Mouse (Mus musculus) bone marrow, adult 2 months (tissue): ENCODE measurements at regions not wholly inside any gene's neighbourhood (a gene's known extent, or its start where the extent isn't known, plus 50 kb on each side); places are given as distances from the start of the nearest gene placed in this dataset.

Experiments
- H3K27ac ChIP-seq: fragments of 200-500 bp; 2 replicates; pipeline ENCODE4 v1.5.1; 2012; ENCODE audit warnings: low read depth, mild to moderate bottlenecking, control low read depth, inconsistent platforms, low read length; ENCODE audit not compliant: control insufficient read depth, poor library complexity, insufficient read depth
- H3K4me1 ChIP-seq: fragments of 200-500 bp; 2 replicates; pipeline ENCODE4 v1.6.1; 2011; ENCODE audit warnings: low read length; ENCODE audit not compliant: control insufficient read depth, insufficient read depth
- H3K4me3 ChIP-seq: fragments of 200-500 bp; replicated peaks from 2 replicates; pipeline ENCODE3; 2011; ENCODE audit warnings: mild to moderate bottlenecking, low read depth, low read length, control low read depth; ENCODE audit not compliant: control insufficient read depth
- CTCF ChIP-seq: fragments of 200-500 bp; IDR thresholded peaks from 2 replicates; pipeline ENCODE4 v1.5.1; 2011; ENCODE audit warnings: low read length, control low read depth; ENCODE audit not compliant: control insufficient read depth, insufficient read depth
- POLR2A ChIP-seq: fragments of 200-500 bp; IDR thresholded peaks from 2 replicates; pipeline ENCODE4 v1.6.1; 2011; ENCODE audit warnings: low read depth, mild to moderate bottlenecking, control low read depth, low read length, borderline replicate concordance; ENCODE audit not compliant: control insufficient read depth
- WGBS: fragments of 180-500 bp; shearing (Covaris S2); methylation state at CpG from one replicate; pipeline ENCODE4 v1.1.7; 2018; 5-methylcytosine and 5-hydroxymethylcytosine counted together

DNA sequence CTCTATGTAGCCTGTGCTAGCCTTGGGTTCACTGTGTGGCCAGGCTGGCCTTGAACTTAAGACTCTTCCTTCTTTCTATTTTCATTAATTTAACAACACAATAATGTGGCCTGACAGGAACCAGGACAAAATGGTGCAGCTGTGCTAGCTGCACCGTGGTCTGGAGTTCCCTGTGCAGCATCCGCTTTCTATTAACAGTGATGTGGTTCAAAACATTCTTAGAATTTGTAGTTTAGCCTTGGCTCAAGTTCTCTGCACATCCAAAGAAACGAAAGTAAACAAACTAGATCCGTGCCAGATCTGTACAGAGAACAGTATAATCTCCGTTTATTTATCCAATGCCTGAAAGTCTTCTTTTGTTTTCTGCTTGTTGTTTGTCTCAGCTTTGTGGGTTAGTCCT is 88.5 kb downstream of the Irx1 start:
- H3K4me3 ChIP-seq: no peak overlapping the region
- TF ChIP-seq POLR2A (no peak), CTCF (no peak)
- no peaks in the 10 kb centered on the region for H3K4me1 ChIP-seq
- WGBS: 72% methylated on average over 5 of the region's 5 CpGs
- no peak overlapping the region for H3K27ac ChIP-seq

DNA sequence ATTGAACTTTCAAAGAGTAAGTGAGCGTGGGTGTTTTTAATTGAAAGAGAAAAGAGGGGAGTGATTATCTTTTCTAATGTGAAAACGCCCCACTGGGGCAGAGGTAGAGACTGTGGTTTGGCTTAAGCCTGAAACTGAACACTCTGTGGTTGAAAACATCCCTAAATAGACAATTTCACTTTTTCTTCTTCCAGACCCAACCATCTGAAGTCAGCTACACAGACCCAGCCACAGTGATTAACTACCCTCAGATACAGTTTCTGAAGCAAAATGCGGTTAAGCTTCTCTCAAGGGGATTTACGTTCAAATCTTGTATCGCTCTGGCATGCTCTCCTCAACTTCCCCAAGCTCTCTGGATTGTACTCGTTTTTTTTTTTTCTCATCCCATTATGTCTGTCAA is 94.8 kb downstream of the Irx1 start:
- Histone ChIP-seq H3K4me1 (no peaks in the 10 kb centered on the region), H3K27ac (no peak overlapping the region), H3K4me3 (no peak overlapping the region)
- WGBS: 61% methylated on average over 6 of the region's 6 CpGs
- TF ChIP-seq CTCF (no peak), POLR2A (no peak)

DNA sequence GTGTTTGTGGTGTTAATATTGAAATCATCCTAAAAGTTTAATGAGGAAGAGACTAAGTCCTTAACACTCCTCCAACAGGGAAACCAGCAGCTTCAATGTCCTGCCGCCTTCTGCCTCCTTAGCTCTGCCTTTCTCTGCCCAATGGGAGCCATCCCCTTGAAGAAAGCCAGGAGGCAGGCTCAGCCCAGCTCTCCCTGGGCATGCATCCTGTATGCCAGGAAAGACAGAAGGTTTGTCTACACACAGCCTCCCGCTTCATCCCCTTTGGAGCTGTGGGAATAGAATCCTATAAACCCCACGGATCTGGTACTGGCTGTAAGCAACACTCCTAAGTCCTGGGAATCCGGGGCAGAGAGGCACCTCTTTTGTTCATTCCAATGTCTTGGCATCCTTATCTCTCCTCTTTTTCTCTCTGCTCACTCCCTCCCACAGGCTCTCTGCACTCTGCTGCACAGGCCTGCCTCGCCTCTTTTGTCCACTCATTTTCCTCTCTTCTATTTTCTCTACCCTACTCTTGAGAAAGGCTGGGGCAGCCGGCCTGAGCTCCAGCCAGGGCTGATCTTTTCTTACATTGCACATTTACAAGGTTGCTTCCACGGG is 110.0 kb downstream of the Irx1 start:
- TF ChIP-seq POLR2A: no peak
- no peak for TF ChIP-seq CTCF
- WGBS: 70% methylated on average over 7 of the region's 7 CpGs
- no peaks in the 10 kb centered on the region for H3K4me1 ChIP-seq
- H3K27ac ChIP-seq: no peak overlapping the region
- no peak overlapping the region for H3K4me3 ChIP-seq

DNA sequence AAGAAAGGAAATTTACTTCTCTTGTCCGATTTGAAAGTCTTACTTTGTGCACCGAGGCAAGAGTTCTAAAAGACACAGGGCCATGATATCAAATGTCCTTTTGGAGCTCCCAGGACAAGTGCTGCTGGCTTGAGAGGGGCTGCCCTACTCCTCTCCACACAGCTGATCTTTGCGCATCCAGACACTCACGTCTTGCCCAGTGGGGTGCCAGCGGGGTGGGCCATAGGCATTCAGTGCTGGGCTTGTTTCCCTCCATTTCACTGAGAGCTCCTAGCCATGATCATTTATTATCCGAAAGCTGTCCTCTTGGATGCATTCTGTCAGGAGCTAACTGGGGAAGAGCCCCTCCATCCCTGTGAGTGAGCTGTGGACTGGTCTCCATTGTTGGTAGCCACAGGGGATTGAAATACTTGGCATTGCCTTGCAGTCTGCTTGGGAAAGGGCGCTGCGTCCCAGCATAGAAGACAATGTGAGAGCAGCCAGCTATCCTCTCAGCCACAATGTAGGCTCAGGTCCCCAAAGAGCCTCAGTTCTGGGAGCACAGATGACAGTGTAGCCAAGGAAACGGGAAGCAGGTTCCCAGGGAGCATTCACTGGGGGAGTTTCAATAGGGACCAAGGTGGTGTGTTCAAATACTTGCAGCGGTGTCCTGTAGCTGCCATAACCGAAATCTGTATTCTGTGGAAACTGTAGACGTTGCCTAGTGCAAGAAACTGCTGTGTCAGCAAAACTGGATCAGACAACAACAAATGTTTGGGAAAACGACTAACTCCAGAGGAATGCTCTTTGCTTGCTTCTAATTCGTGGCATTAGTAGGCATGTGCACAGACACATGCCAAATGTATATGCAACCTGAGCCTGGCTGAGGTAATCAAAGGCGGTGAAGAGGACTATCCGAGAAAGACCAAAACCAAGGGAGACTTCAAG is 159.2 kb downstream of the Irx1 start:
- H3K27ac ChIP-seq: no peak overlapping the region
- H3K4me1 ChIP-seq: no peaks in the 10 kb centered on the region

DNA sequence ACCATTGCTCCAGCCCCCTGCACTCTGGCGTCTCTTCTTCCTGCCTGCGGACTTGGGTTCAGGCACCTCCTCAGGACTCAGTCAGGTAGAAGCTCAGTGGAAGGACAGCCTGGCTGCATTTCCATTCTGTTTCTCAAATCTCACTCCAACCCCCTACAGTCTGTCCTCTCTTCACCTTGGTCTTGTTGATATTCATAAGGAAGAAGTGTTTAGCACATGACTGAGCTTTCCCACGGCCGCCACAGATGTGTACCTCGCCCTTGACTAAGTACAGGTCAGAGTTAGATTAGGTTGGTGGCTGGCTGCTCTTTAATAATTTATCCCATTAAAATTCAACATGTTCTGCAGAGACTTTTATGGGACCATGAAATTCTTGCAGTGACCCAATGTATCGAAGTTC is 165.2 kb downstream of the Irx1 start:
- H3K4me1 ChIP-seq: no peaks in the 10 kb centered on the region
- 70% methylated on average over 6 of the region's 6 CpGs for WGBS
- H3K27ac ChIP-seq: no peak overlapping the region
- TF ChIP-seq POLR2A: no peak
- no peak for TF ChIP-seq CTCF
- no peak overlapping the region for H3K4me3 ChIP-seq

More for the DNA sequence above, 159.2 kb downstream of the Irx1 start:
- H3K4me3 ChIP-seq: no peak overlapping the region
- 74% methylated on average over 16 of the region's 16 CpGs for WGBS
- no peak for TF ChIP-seq POLR2A
- TF ChIP-seq CTCF: no peak

DNA sequence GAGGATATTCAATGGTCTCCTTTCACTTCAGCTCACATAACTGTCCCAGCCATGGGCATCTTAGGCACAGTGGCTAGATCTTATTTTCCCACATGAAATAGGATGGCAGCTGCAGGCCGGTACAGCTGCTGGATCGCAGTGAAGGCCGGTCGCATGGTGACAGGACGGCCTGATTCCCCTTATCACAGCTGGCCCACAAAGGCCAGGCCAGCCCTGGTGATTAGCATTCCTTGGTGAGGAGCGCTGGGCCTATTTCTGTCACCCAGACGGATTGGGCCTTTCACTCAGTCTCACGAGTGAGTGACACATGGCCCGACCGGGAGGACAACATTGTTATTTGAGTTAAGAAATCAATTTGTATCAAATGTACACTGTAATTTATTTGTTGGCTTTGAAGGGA is 178.8 kb downstream of the Irx1 start:
- 74% methylated on average over 10 of the region's 10 CpGs for WGBS
- Histone ChIP-seq H3K4me3 (no peak overlapping the region), H3K4me1 (no peaks in the 10 kb centered on the region), H3K27ac (no peak overlapping the region)
- no peak for TF ChIP-seq POLR2A
- TF ChIP-seq CTCF: no peak

DNA sequence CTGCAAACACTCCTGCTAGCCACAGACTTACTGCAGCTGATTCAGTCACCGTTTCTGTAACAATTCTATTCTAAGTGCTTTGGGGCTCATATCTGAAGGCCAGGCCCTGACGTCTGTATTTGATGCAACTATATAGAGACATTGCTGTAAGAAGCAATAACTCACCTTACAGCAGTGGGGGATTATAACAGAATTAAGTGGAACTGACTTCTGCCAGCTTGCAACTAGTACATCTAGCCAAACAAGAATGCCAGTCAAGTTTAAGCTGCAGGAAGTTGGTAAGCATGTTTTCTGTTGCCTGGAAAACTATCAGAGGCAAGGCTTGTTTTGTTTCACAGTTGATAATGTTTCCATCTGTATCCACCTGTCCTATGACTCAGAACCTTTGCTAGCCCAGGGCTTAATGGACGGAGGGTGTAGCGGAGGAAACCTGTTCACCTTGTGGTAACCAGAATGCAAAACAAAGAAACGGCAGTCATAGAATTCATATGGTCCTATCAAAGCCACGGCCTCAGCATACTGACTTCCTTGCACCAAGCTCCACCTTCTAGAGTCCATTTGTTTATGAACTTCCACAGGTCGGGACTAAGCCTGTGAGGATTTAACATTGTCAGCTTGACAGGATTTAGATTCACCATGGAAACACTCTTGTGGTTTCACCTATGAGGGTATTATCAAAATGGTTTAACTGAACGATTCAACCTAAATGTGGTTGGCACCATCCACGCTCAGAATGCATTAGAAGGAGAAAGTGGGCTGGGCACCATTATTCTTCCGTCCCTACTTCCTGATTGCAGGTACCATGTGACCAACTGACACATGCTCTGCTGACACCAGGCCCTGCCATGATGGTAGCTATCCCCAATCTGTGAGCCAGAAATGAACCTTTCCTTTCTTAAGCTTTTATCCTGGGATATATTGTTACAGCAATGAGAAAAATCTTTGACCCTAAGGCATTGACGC is 216.2 kb downstream of the Irx1 start:
- TF ChIP-seq CTCF (no peak), POLR2A (no peak)
- H3K4me1 ChIP-seq: no peaks in the 10 kb centered on the region
- no peak overlapping the region for H3K4me3 ChIP-seq
- H3K27ac ChIP-seq: no peak overlapping the region
- WGBS: 77% methylated on average over 11 of the region's 11 CpGs

DNA sequence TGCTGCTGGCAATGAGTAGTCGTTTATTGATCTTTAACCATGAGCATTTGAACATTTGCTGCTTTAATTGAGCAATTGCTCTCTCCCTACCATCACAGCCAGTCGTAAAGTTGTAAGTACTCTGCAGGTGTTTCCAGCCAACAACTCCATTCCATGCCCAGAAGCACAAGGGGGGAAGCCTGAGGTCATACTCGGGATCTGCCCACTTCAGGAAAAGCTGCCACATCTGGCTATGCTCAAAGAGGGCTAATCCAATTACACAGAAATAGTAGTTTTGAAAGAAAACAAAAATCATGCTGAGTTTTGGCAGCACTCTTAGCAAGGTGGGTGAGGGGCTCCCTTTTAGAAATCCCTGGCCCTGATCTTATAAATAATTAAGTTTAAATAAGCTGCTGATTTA is 217.0 kb downstream of the Irx1 start:
- TF ChIP-seq CTCF (no peak), POLR2A (no peak)
- Histone ChIP-seq H3K27ac (no peak overlapping the region), H3K4me3 (no peak overlapping the region), H3K4me1 (no peaks in the 10 kb centered on the region)
- 46% methylated on average over 3 of the region's 3 CpGs for WGBS
